ENCODE assay signal across 8 mouse cellular contexts in the genomic region with DNA sequence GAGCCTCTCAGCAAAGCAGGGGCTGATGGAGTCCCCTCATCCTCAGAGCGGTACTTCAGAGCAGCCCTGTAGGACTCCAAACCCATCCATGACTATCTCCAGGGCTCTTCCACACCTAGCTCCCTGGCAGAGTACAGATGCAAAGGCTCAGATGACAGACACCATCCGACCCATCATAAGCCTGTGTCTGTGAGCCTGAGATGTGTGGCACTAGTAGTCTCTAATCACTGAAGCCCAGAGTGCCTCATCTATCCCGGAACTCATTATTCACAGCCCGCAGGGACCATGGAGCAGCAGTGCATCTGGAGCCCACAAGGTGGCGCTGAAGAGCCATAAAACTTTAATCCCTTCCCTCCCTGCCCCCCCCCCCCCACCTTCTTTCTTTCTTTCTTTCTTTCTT. TPM values are rescaled to one million over a fixed set of nuclear protein-coding genes. Genes with fewer than 3 reads are reported as not detected.
DNase-seq lines count a peak whose midpoint lies in the region; ATAC-seq and TF ChIP-seq lines count a peak whose summit lies in the region.

No protein-coding gene starts in this region.

- no peaks in the 10 kb centered on the region for H3K9me3 ChIP-seq in ES-Bruce4 (replicated peaks; ENCODE audit: control insufficient read depth, insufficient read depth, low read length, poor library complexity, severe bottlenecking)
- H3K9me3 ChIP-seq in forebrain, embryonic 11.5 days (ENCODE audit: control insufficient read depth, low read length) = no peaks in the 10 kb centered on the region
- H3K9me3 ChIP-seq in hindbrain, embryonic 10.5 days = no peaks in the 10 kb centered on the region

- H3K27me3 ChIP-seq in ES-Bruce4 (ENCODE audit: control insufficient read depth, insufficient read depth, low read length, poor library complexity, severe bottlenecking) = no peaks in the 10 kb centered on the region
- H3K27me3 ChIP-seq in forebrain, embryonic 11.5 days (ENCODE audit: control insufficient read depth, insufficient read depth, low read length) = no peaks in the 10 kb centered on the region
- no peaks in the 10 kb centered on the region for H3K27me3 ChIP-seq in hindbrain, embryonic 10.5 days (ENCODE audit: insufficient read depth, poor library complexity, severe bottlenecking)

- no peak overlapping the region for H3K27ac ChIP-seq in ES-Bruce4 (ENCODE audit: insufficient read depth, low read length)
- H3K27ac ChIP-seq in forebrain, embryonic 11.5 days (ENCODE audit: low read depth, low read length) = no peak overlapping the region
- no peak overlapping the region for H3K27ac ChIP-seq in hindbrain, embryonic 10.5 days

- H3K4me1 ChIP-seq in ES-Bruce4 (ENCODE audit: control insufficient read depth, insufficient read depth, low read length) = no peaks in the 10 kb centered on the region
- H3K4me1 ChIP-seq in forebrain, embryonic 11.5 days (replicated peaks; ENCODE audit: control insufficient read depth, insufficient read depth, low read length) = no peaks in the 10 kb centered on the region
- H3K4me1 ChIP-seq in hindbrain, embryonic 10.5 days (replicated peaks) = no peaks in the 10 kb centered on the region

- no peak overlapping the region for H3K4me3 ChIP-seq in ES-Bruce4 (ENCODE audit: low read depth, low read length)
- no peak overlapping the region for H3K4me3 ChIP-seq in forebrain, embryonic 11.5 days (ENCODE audit: low read depth, low read length)
- no peak overlapping the region for H3K4me3 ChIP-seq in hindbrain, embryonic 10.5 days

- H3K4me2 ChIP-seq in forebrain, embryonic 11.5 days (ENCODE audit: low read depth, low read length, severe bottlenecking) = no peak overlapping the region

- ATAC-seq in forebrain, embryonic 11.5 days (replicated peaks; ENCODE audit: low FRiP score) = peak; percentile 66

- TF ChIP-seq POLR2A in ES-Bruce4 (IDR thresholded peaks at IDR 0.05; ENCODE audit: insufficient read depth, low read length) = no peak

- TF ChIP-seq EP300 in ES-Bruce4 (IDR thresholded peaks at IDR 0.05; ENCODE audit: insufficient read depth, low read depth, low read length) = no peak

- H3K36me3 ChIP-seq in ES-Bruce4 (ENCODE audit: control insufficient read depth, insufficient read depth, low read length, poor library complexity, severe bottlenecking) = no peaks in the 10 kb centered on the region
- H3K36me3 ChIP-seq in forebrain, embryonic 11.5 days (ENCODE audit: control insufficient read depth, insufficient read depth, low read length) = no peaks in the 10 kb centered on the region
- H3K36me3 ChIP-seq in hindbrain, embryonic 10.5 days = peaks cover 22% of the 10 kb centered on the region

- peak; percentile 64 for DNase-seq in c-Kit-negative CD71-positive TER-119-positive erythroid progenitor cells, embryonic 14.5 days (ENCODE audit: low read depth, low spot score)
- DNase-seq in forebrain, embryonic 11.5 days (ENCODE audit: low spot score) = peak; percentile 83
- DNase-seq in hindbrain, embryonic 10.5 days (ENCODE audit: low spot score) = peak; percentile 74
- peak; percentile 83 for DNase-seq in layer of hippocampus, adult 9-10 months (ENCODE audit: low spot score)
- DNase-seq in lung, postnatal 14 days = peak; percentile 83
- peak; percentile 81 for DNase-seq in retina, postnatal 1 day
- peak; percentile 90 for DNase-seq in thymus, postnatal 4 days

- WGBS in forebrain, embryonic 11.5 days = 19% methylated on average over 5 of the region's 5 CpGs
- 16% methylated on average over 5 of the region's 5 CpGs for WGBS in hindbrain, embryonic 10.5 days

- no peak overlapping the region for H3K9ac ChIP-seq in ES-Bruce4 (ENCODE audit: low read depth, poor library complexity, severe bottlenecking)
- H3K9ac ChIP-seq in forebrain, embryonic 11.5 days (ENCODE audit: low read length) = no peak overlapping the region

- peak; percentile 63 for TF ChIP-seq CTCF in ES-Bruce4 (IDR thresholded peaks at IDR 0.05; ENCODE audit: low read depth, low read length)

RNA-seq across cellular contexts. Expression of gene Meis3, which starts 17.4 kb away (rescaled TPM):
- polyA plus RNA-seq in ES-Bruce4 (2011; ENCODE audit: insufficient read depth, insufficient read length, low read depth, missing spikeins) = 4.5 and 5.2 TPM in 2 replicates
- 77.8 and 79.7 TPM in 2 replicates for polyA plus RNA-seq in forebrain, embryonic 11.5 days (2014; fragmentation: Nextera tagmentation; extraction: Ambion mirVana)
- polyA plus RNA-seq in hindbrain, embryonic 10.5 days (2016; fragmentation: Nextera tagmentation; extraction: Ambion mirVana) = 117 and 173 TPM in 2 replicates

RNA-seq across cellular contexts. Expression of gene Dhx34, which starts 29.5 kb away (rescaled TPM):
- 9.7 and 11.6 TPM in 2 replicates for polyA plus RNA-seq in ES-Bruce4 (2011; ENCODE audit: insufficient read depth, insufficient read length, low read depth, missing spikeins)
- polyA plus RNA-seq in forebrain, embryonic 11.5 days (2014; fragmentation: Nextera tagmentation; extraction: Ambion mirVana) = 14.3 and 16.4 TPM in 2 replicates
- 22.0 and 22.3 TPM in 2 replicates for polyA plus RNA-seq in hindbrain, embryonic 10.5 days (2016; fragmentation: Nextera tagmentation; extraction: Ambion mirVana)

RNA-seq across cellular contexts. Expression of gene C5ar2, which starts 51.6 kb away (rescaled TPM):
- polyA plus RNA-seq in ES-Bruce4 (2011; ENCODE audit: insufficient read depth, insufficient read length, low read depth, missing spikeins) = not detected in 2 replicates
- polyA plus RNA-seq in forebrain, embryonic 11.5 days (2014; fragmentation: Nextera tagmentation; extraction: Ambion mirVana) = 0.12 and 0.25 TPM in 2 replicates
- polyA plus RNA-seq in hindbrain, embryonic 10.5 days (2016; fragmentation: Nextera tagmentation; extraction: Ambion mirVana) = 0.05 TPM in 1 of 2 replicates, not detected in the other

Comparison
In these comparisons a context has a peak if more than half of its experiments do, and no peak if none do; other contexts are left out.
1. RNA of gene Meis3, which starts 17.4 kb away (polyA plus RNA-seq): 117 to 173 TPM in hindbrain, embryonic 10.5 days and 77.8 to 79.7 TPM in forebrain, embryonic 11.5 days; 4.5 to 5.2 TPM in ES-Bruce4; every median in the first group is over 10 times any median in the second.
2. Peak in every context shown above with its lines, with median percentiles within 50 percentile points of each other: DNase-seq.